Mouse (Mus musculus): ENCODE measurements around the gene Fam117b.
A peak's percentile ranks its signal among the peaks of the same experiment; 100 is the strongest.

Gene Fam117b

DNA sequence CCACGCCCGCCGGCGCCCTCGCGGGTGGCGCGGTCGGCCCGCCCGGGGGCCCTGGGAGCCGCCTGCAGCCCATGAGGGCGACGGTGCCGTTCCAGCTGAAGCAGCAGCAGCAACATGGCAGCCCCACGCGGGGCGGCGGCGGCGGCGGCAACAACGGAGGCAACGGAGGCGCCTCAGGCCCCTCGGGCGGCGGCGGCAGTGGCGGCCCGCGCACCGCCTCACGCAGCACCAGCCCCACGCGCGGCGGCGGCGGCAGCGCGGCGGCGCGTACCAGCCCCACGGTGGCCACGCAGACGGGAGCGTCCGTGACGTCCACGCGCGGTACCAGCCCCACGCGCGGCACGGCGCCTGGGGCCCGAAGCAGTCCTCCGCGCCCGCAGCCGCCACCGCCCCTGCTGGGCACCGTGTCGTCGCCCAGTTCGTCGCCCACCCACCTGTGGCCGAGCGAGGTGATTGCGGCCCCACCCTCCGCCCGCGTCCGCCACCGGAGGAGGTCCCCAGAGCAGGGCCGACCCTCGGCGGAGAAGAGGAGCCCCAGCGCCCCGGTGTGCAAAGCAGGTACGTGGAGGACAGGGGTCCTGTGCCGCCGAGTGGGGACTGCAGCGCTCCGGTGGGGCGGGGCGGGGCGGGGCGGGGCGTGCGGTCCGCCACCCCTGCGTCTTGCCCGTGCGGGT, 526 bp downstream of the Fam117b start:
- DNase-seq (ENCODE audit: low spot score in 2 of 2): peak; percentile 33 to 37

DNA sequence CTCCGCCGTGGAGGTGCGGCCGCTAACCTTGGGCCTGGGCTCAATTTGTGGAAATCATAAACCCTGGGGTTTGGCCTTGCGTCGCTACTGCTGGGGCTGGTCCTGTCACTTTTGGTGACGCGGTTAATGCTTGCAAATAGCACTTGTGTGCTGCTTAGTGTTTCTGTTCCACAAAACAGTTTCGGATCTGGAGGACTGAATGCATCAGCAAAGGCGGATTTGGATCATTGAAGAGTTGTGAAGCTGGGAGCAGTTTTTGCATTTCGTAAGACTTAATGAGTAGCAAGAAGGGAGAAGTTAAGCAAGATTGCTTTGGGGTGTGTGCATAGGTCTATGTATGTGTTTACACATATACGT, 1.0 kb downstream of the Fam117b start:
- peak; percentile 59 to 68 for DNase-seq (ENCODE audit: low spot score in 2 of 2)

DNA sequence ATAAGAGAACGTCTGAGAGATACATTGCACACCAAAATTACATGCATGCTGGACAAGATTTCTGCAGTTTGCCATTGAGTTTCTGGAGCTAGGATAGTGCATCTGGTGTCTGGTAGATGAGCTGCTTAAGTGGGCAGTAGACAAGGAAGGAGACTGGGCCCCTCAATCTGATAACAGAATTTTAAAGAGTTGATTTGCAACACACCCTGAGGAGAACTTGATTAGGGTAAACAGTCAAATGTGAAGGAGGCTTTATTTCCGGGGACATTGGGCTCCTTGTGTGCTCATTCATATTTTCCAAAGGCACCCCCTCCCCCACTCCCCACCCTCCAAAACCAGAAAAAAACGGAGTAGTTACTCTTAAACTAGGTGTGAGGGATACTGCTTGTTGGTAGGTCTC, 2.0 kb downstream of the Fam117b start:
- no peak for DNase-seq (ENCODE audit: low spot score in 2 of 2)

DNA sequence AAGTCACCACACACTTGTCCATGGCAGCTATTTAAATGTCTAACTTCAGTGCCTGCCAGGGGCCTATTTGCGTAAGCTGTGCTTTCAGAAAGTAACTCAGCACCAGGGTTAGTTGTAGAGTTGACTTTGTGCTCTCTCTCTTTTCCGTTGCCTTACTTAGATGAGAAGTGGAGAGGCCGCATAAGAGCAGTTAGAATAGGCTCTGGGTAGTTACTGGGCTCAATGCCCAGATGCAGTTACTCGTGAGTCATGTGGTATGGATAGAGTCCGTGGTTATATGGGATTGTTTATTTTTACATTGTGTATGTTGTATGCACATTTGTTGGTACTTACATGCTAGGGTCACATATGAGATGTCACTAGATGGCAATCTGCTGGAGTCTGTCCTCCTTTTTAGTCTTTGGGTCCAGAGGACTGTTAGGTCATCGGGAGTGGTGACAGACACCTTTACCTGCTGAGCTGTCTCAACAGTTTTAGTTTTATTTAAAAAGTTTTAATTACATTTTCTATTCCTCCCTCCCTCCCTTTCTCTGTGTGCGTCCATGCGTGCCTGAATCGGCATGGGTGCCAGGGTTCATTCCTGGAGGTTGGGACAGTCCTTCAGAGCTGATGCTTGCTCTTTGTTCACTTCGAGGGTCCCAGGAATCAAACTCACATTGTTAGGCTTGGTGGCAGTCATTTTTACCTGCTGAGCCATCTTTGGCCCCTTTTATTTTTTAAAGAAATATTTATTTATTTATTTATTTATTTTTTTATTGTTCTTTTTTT, 3.2 kb downstream of the Fam117b start:
- DNase-seq (ENCODE audit: low spot score in 2 of 2): no peak

DNA sequence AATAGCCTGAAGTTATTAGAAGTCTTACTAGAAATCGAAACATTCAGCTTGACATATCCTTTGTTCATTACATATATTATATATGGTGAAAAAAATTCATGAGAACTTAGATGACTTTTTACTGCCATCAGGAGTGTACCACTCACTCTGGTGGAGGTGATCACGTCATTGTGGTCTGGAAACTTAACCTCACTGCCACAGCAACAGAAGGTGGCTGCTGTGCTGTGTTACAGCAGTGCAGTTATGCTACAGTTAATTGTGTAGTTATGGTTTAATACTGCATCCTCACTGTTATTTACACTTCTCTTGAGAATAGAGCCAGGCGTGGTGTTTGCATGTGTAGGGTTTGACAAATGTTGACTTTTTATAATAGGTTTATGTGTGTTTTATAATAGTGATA, 4.6 kb downstream of the Fam117b start:
- DNase-seq (ENCODE audit: low spot score in 2 of 2): peak in 1 of 2 experiments; percentile 22

DNA sequence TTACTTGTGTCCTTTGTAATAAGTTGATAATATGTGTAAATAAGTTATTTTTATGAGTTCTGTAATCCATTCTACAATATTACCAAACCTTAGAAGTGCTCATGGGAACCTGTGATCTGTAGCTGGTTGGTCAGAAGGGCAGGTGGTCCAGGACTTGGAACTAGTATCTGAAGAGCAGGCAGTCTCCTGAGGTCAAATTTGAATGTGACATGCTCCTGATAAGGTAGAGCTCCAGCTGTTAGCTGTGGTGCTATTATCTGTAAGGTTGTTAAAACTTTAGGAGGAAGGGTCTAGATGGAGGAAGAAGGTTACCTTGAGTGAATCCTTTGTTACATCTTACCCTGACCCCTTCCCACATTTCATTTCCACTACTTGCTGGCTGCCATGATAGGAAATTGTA, 5.3 kb downstream of the Fam117b start:
- DNase-seq (ENCODE audit: low spot score in 2 of 2): no peak

DNA sequence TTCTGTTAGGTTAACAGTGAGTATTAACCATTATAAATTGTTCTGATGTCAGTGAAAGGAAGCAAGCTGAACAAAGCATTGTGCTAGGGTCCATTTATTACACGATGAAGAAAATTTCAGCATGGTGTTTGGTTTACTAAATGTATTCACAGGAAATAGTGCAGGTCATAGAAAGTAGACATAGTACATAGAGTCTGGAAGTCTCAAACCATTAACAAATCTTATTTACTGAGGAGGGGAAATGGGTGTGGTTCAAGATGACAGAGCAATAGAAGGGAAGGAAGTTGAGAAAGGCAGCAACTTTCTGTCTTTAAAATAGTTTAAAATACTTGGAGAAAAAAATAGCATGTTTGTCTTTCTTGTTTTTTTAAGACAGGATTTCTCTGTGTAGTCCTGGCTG, 10.4 kb downstream of the Fam117b start:
- peak in 1 of 2 experiments; percentile 28 for DNase-seq (ENCODE audit: low spot score in 2 of 2)

DNA sequence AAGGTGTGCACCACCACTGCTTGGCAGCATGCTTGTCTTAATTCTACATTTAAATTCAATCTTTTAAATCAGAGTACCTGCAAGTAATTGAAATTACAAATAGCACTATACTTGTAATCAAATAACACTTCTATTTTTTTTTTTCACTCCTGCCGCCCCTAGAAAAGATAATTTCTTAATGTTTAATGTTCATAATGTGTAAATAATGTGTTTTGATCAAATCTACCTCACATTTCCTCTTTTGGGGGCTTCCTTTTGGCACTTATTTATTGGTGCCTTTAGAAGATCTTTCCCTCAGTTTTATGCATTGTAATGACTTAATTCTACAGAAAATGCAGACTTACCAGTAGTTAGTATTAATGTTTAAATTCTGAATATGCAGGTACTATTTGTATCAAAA, 10.9 kb downstream of the Fam117b start:
- no peak for DNase-seq (ENCODE audit: low spot score in 2 of 2)

DNA sequence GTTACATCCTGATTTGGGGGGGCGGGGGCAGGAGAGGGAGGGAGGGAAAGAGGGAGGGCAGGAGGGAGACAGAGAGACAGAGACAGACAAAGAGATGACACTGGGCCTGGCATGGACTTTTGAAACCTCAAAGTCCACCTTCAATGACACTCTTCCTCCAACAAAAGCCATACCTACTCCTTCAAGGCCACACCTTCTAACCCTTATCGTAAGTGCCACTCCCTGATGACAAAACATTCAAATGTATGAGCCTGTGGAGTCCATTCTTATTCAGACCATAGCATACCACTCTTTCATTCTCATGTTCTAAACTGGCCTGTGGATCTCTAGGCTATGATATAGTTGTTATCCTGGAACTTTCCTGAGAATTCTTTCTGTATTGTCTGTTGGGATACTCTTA, 11.6 kb downstream of the Fam117b start:
- DNase-seq (ENCODE audit: low spot score in 2 of 2): no peak

DNA sequence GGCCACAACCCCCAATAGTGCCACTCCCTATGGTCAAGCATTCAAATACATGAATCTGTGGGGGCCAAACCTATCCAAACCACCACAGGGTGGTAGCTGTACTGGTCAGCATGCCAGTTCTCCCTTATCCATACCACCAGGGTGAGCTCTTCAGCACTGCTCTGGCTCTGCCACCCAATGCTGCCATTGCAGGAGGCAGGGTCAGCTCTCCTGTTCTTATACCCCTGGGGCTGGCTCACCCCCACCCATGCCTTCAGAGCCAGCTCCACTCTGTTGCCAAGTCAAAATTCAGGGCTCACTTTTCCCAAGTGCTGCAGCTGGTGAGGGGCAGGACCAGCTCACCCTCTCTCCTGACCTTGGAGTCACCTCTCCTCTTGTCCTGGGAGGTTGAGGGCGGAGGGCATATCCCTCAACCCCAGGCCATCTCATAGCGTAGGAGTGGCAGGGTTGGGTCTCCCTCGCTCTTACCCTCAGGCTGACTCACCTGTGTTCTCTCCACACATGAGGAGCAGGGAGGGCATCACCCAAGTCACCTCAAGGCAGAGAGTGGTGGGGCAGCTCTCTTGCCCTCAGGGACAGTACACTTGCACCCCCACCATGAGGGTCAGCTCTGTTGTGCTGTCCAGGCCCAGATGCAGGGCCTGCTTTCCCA, 13.3 kb downstream of the Fam117b start:
- no peak for DNase-seq (ENCODE audit: low spot score in 2 of 2)

DNA sequence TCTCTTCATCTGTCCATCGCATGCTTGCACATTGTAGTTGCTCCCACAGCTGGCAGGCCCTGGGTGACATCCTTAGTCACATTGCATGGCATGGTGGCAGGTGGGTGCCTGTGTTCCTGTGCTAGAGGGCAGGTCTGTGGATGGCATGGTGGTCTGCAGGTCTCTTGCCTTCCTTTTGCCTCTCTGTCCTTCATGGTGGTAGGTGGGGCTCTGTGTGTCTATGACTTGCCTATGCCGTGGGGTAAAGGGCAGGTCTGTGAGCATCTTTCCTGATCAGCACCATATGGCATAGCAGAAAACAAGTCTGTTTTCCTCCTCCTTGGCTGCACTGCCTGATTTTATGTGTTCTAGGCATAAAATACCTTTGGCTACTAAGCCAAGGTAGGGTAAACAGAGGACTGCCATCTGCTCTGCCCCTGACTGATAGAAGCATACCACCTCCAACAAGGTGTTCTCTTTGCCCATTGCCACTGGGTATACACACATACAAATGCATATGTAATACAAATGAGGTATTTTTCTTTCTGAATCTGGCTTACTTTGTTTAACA, 14.4 kb downstream of the Fam117b start:
- DNase-seq (ENCODE audit: low spot score in 2 of 2): no peak

DNA sequence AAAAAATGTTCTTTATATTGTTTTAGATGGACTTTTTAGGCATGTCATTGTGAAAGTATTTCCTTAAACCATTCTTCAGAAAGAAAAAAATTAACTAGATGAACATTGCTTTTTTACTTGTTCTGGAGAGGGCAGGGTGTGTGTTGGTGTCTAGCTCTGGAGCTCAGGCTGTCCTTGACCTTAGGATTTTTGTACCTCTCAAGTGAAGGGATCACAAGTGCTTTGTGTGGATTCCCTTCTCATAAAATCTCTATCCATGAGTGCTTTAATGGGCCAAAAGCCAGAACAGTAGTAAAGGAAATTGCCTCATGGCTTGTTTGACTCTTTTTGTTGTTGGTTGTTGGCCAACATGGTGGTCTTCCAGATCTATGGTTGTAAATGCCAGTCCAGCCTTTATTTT, 18.1 kb downstream of the Fam117b start:
- no peak for DNase-seq (ENCODE audit: low spot score in 2 of 2)

DNA sequence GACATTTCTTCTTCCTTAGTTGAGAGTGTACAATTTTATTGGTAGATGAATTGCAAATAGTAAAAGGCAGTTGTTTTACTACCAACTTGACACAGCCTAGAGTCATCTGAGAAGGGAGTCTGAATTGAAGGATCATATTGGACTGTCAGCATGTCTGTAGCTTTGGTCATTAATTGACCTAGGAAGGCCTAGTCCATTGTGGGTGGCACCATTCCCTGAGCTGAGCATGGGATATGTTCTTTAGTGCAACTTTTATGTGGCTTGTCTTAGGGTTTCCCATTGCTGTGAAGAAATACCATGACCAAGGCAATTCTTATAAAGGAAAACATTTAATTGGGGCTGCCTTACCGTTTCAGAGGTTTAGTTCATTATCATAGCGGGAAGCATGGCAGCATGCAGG, 20.2 kb downstream of the Fam117b start:
- no peak for DNase-seq (ENCODE audit: low spot score in 2 of 2)

DNA sequence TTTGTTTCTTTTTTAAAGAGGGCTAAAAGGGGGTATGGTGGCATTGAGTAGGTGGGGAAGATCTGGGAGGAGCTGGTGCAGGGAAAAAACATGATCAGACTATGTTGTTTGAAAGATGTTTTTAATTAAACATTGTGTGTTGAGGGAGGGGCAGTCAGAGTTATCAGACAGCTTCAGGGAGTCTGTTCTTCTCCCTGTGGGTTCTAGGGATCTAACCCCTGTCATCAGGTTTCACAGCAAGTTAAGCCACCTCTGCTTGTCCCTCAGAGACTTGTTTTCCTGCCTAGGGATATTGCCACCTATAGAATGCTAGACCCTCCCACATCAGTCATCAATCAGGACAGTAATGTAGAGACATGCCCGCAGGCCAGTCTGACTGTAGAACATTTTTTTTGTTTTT, 28.3 kb downstream of the Fam117b start:
- no peak for DNase-seq (ENCODE audit: low spot score in 2 of 2)

DNA sequence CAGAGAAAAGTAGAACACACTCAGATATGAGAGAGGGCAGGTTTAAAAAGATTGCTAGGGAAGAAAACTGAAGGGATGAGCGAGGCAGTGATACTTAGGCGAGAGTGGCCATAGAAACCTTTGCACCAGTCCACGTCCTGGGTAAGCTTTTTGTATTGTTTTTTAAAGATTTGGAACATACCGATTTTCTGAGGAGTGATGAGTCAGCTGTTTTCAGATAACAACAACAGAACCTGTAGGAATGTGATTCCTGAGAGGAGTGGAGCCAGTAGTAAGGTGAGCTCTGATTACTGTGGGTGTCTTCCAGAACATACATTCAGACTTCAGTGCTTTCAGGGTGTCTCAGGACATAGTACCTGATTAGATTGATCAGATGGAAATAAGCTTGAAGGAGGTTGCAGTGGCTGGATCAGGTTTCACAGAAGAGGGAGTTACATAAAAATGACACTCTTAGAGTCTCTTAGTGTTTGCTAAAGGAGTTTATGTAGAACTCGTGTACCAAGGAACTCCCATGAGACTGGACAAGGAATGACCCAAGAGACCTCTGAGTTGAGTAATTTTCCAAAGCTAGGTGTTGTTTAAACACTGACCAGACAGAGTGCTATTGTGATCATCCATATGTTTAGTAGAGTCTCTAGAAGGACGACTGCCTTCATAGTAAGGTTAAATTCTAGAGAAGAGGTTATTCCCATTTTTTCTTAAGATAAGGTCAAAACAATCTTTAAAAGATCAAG, 29.4 kb downstream of the Fam117b start:
- no peak for DNase-seq (ENCODE audit: low spot score in 2 of 2)

DNA sequence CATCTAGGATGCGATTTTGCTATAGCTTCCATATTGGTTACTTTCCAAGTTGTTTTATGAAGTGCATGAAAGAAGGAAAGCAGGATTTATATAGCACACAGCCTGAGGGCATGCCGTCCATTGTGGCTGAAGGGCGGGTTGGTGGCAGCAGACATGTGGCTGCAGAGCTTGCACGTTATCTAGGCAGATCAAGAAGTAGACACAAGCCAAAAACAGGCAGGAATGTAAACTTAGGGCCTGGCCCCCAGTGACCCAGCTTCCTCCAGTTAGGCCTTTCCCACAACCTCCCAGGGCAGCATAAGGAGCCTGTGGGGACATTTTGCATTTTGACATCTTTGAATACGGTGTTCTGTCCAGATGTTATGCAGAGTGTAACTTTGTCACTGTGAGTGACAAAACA, 31.0 kb downstream of the Fam117b start:
- no peak for DNase-seq (ENCODE audit: low spot score in 2 of 2)

DNA sequence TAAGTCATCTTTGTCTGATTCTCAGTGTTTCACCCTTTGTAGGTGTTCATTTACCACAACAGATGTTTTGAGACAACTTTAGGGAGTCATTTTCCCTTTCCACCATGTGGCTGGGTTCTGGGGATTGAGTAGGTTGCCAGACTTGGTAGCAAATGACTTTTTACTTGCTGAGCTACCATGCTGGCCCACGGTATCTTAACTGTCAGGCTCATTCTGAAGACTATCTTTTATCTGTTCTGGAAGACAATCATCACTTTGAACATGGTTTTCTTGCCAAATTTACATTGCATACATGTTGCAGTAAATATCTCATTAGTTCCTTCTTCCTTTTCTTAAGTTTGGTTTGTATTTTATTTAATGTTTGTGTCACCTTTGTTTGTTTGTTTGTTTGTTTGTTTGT, 33.2 kb downstream of the Fam117b start:
- DNase-seq (ENCODE audit: low spot score in 2 of 2): no peak

DNA sequence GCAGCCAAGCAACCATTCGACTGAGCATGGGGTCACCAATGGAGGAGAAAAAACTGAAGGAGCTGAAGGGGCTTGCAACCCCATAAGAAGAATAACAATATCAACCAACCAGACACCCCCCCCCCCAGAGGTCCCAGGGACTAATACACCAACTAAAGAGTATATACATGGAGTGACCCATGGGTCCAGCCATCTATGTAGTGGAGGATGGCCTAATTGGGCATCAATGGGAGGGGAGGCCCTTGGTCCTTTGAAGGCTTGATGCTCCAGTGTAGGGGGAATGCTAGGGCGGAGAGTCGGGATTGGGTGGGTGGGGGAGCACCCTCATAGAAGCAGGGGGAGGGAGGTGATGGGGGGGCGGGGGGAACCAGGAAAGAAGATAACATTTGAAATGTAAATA, 34.7 kb downstream of the Fam117b start:
- DNase-seq (ENCODE audit: low spot score in 2 of 2): no peak

DNA sequence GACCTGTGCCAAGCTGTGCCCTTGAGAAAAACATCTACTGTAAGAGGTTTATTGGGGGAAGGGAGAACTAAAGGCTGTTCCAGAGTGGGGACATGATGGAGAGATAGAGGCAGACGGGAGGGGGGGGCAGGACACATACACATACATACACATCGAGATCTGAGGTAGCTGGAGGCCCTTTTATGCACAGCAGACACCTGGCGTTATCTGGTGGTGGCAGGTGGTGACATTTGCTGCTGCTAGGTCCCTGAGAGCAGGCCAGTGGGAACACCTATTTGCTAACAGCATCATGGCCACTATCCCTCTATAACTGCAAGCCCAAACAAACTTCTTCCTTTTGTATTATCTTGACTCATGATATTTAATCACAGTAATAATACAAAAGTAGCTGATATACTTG, 44.4 kb downstream of the Fam117b start:
- DNase-seq (ENCODE audit: low spot score in 2 of 2): no peak

DNA sequence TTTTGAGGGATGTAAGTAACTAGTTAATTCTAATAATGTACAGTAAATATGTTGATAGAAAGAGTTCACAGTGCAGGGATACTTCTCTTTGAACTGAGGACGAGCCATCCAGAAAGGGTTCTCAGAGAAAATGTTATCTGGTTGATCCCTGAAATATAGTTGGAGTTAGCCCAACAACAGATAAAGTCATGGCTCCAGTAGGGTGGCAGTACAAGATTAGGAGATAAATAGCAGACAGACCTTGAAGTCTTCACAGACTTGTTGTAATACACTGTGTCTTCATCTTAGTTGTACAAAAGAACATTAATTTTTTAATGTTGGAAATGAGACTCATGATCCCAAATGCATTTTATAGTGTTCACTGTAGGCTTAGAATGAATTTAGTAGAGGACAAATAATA, 47.1 kb downstream of the Fam117b start:
- DNase-seq (ENCODE audit: low spot score in 2 of 2): no peak

DNA sequence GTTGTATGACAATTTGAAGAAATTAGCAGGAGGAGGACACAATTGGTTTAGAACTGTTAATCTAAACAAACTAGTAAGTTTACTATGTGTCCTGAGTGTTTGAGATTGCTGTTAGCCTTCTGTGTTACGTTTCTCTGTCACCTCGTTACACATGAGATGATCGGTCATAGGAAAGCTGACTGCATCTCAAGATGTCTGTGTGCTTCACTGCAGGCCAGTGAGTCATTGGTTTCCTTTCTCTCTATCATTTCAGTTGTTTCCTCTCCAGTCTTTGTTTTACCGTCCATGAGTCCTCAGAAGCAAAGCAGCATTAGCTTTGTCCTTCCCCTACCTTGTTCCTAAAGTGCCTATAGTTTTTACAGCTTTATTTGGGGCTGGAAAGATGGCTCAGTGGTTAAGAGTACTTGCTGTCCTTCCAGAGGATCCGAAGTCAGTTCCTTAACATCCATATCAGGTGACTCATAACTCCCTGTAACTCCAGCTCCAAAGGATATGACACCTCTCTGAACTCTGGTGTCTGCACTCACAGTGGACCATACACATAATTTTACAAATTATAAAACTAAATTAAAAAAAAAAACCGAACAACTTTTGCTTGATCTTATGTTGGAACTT, 53.5 kb downstream of the Fam117b start:
- no peak for DNase-seq (ENCODE audit: low spot score in 2 of 2)

DNA sequence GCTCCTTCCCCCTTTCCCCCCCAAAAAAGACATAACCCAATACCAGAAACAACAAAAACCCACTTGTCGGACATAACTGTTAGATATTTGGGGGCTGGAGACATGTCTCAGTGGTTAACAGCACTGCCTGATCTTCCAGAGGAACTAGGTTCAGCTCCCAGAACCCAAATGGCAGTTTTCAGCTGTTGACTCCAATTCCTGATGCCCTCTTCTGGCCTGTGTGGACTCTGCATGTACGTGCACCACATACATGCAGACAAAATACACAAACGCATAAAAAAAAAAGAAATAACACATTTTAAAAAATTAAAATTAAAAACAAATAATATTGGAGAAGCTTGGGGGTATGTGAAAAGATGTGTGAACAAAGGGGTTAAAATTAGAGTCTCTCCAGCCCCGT, 54.5 kb downstream of the Fam117b start:
- DNase-seq (ENCODE audit: low spot score in 2 of 2): peak in 1 of 2 experiments; percentile 10

Data from spleen, postnatal 36 days (tissue).